Mouse (Mus musculus) c-Kit-positive CD71-negative TER-119-negative erythroid progenitor cells, embryonic 14.5 days (primary cell): ENCODE data around the gene Slc22a29.
"Not testable (repeated sequence)": the region's sequence is repeated elsewhere in the genome, so short reads cannot be mapped to it uniquely, and the experiment has no call there.

Experiments
- DNase-seq: peaks from one replicate; pipeline ENCODE4 v3.0.0-alpha.2; 2013; ENCODE audit warnings: low read depth

Gene Slc22a29

GRCm38 (mm10) chr19:8218800-8219199, at the start of gene Slc22a29:
Slc22a29 (minus strand) TSS chr19:8218900.
- no peak for DNase-seq

- DNase-seq = no peak
These were observed 46.6 kb upstream of the Slc22a29 start for GRCm38 (mm10) chr19:8265324-8265723.

- DNase-seq = no peak
These were observed 34.0 kb upstream of the Slc22a29 start for GRCm38 (mm10) chr19:8252705-8253037.

GRCm38 (mm10) chr19:8251896-8252704, 33.4 kb upstream of the Slc22a29 start:
- DNase-seq = peak; percentile 46

- no peak for DNase-seq
These were observed 10.2 kb upstream of the Slc22a29 start for GRCm38 (mm10) chr19:8228916-8229315.

- no peak for DNase-seq
These were observed 69.7 kb downstream of the Slc22a29 start for GRCm38 (mm10) chr19:8148787-8149523.

GRCm38 (mm10) chr19:8142716-8143115, 76.0 kb downstream of the Slc22a29 start:
- DNase-seq = not testable (repeated sequence)

GRCm38 (mm10) chr19:8134127-8134841, 84.4 kb downstream of the Slc22a29 start:
- DNase-seq = not testable (repeated sequence)

DNA sequence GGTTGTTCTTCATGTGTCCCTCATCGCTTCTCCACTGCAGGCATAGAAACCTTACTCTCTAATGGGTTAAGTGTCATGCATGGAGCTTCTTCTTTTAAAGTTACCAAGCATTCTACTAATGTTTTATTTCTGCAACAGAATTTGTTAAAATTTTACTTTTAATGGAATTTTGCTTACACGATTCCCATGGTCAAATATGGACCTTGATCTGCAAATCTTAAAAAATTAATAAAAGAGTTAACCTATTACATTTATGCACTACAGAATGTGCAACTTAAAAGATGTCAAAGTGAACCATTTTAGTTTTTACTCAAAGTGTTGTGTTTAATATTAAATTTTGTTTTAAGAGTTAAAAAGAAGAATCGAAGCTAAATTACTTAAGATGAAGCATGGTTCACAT, 86.8 kb downstream of the Slc22a29 start, which contains the start of gene Slc22a28:
Gene Slc22a28 (minus strand): TSS at position 102 of the 400 bp plus-strand sequence.
- not testable (repeated sequence) for DNase-seq
